Mouse (Mus musculus) embryo, embryonic 11.5 days (tissue): ENCODE results near the gene Slc25a11.
A peak's percentile ranks its signal among the peaks of the same experiment; 100 is the strongest.

Experiments used
- DNase-seq: peaks from one replicate; pipeline ENCODE4 v3.0.0-alpha.2; 2012; ENCODE audit warnings: low read depth, low spot score

Slc25a11 gene

GRCm38 (mm10) chr11:70668335-70668770, 21.1 kb upstream of the Slc25a11 start:
- DNase-seq: no peak

GRCm38 (mm10) chr11:70667271-70668150, 20.2 kb upstream of the Slc25a11 start:
- no peak for DNase-seq

- DNase-seq: no peak
Observed at GRCm38 (mm10) chr11:70666687-70667086, 19.4 kb upstream of the Slc25a11 start.

- no peak for DNase-seq
Observed at GRCm38 (mm10) chr11:70664741-70665140, 17.5 kb upstream of the Slc25a11 start.

- no peak for DNase-seq
Observed at GRCm38 (mm10) chr11:70663957-70664356, 16.7 kb upstream of the Slc25a11 start.

- no peak for DNase-seq
Observed at GRCm38 (mm10) chr11:70663101-70663500, 15.8 kb upstream of the Slc25a11 start.

- DNase-seq: no peak
Observed at GRCm38 (mm10) chr11:70660571-70660970, 13.3 kb upstream of the Slc25a11 start.

- no peak for DNase-seq
Observed at GRCm38 (mm10) chr11:70658942-70659341, 11.7 kb upstream of the Slc25a11 start.

GRCm38 (mm10) chr11:70658521-70658920, 11.2 kb upstream of the Slc25a11 start:
- DNase-seq: no peak

- DNase-seq: no peak
Observed at GRCm38 (mm10) chr11:70657991-70658390, 10.7 kb upstream of the Slc25a11 start.

- no peak for DNase-seq
Observed at GRCm38 (mm10) chr11:70657573-70657972, 10.3 kb upstream of the Slc25a11 start.

- no peak for DNase-seq
Observed at GRCm38 (mm10) chr11:70656964-70657363, 9.7 kb upstream of the Slc25a11 start, which contains the start of gene Eno3. TSS of gene Eno3 (plus strand) at chr11:70657202.

GRCm38 (mm10) chr11:70656456-70656927, 9.2 kb upstream of the Slc25a11 start:
- no peak for DNase-seq

- DNase-seq: no peak
Observed at GRCm38 (mm10) chr11:70655571-70656455, 8.5 kb upstream of the Slc25a11 start.

- DNase-seq: peak; percentile 59
Observed at GRCm38 (mm10) chr11:70654923-70655570, 7.8 kb upstream of the Slc25a11 start.

GRCm38 (mm10) chr11:70654198-70654922, 7.1 kb upstream of the Slc25a11 start, which contains the start of gene Pfn1:
TSS of gene Pfn1 (minus strand) at chr11:70654644.
- DNase-seq: peak; percentile 75

GRCm38 (mm10) chr11:70653345-70654197, 6.3 kb upstream of the Slc25a11 start:
- DNase-seq: no peak

- DNase-seq: no peak
Observed at GRCm38 (mm10) chr11:70652884-70653344, 5.6 kb upstream of the Slc25a11 start.

GRCm38 (mm10) chr11:70652029-70652883, 5.0 kb upstream of the Slc25a11 start:
- DNase-seq: no peak
